Mouse (Mus musculus) layer of hippocampus, adult 9-10 months (tissue): ENCODE results near the gene Slc7a5.

Source experiments
- DNase-seq: peaks from one replicate; pipeline ENCODE4 v3.0.0; 2022; ENCODE audit warnings: low spot score

Slc7a5 gene

GRCm38 (mm10) chr8:121935341-121936294 lies 28.1 kb upstream of the Slc7a5 start:
- no peak for DNase-seq

- DNase-seq, result no peak
Observed at GRCm38 (mm10) chr8:121934923-121935322, 27.4 kb upstream of the Slc7a5 start.

GRCm38 (mm10) chr8:121934506-121934905 lies 27.0 kb upstream of the Slc7a5 start:
- DNase-seq, result no peak

GRCm38 (mm10) chr8:121932668-121933520 lies 25.4 kb upstream of the Slc7a5 start:
- DNase-seq, result no peak

GRCm38 (mm10) chr8:121932026-121932667 lies 24.7 kb upstream of the Slc7a5 start:
- DNase-seq, result no peak

- no peak for DNase-seq
Observed at GRCm38 (mm10) chr8:121931571-121931970, 24.1 kb upstream of the Slc7a5 start.

- no peak for DNase-seq
Observed at GRCm38 (mm10) chr8:121930047-121930446, 22.6 kb upstream of the Slc7a5 start.

GRCm38 (mm10) chr8:121927316-121927715 lies 19.8 kb upstream of the Slc7a5 start:
- no peak for DNase-seq

- DNase-seq, result no peak
Observed at GRCm38 (mm10) chr8:121926266-121926665, 18.8 kb upstream of the Slc7a5 start.

- DNase-seq, result peak; percentile 74
Observed at GRCm38 (mm10) chr8:121925624-121926023, 18.1 kb upstream of the Slc7a5 start.

- no peak for DNase-seq
Observed at GRCm38 (mm10) chr8:121924681-121925080, 17.2 kb upstream of the Slc7a5 start.

GRCm38 (mm10) chr8:121922101-121922500 lies 14.6 kb upstream of the Slc7a5 start:
- no peak for DNase-seq

GRCm38 (mm10) chr8:121921582-121921981 lies 14.1 kb upstream of the Slc7a5 start:
- no peak for DNase-seq

GRCm38 (mm10) chr8:121919731-121920130 lies 12.2 kb upstream of the Slc7a5 start:
- no peak for DNase-seq

- no peak for DNase-seq
Observed at GRCm38 (mm10) chr8:121919158-121919557, 11.7 kb upstream of the Slc7a5 start.

GRCm38 (mm10) chr8:121913378-121913777 lies 5.9 kb upstream of the Slc7a5 start:
- no peak for DNase-seq

- no peak for DNase-seq
Observed at GRCm38 (mm10) chr8:121912831-121913230, 5.3 kb upstream of the Slc7a5 start.

GRCm38 (mm10) chr8:121911987-121912386 lies 4.5 kb upstream of the Slc7a5 start:
- no peak for DNase-seq

- no peak for DNase-seq
Observed at GRCm38 (mm10) chr8:121911400-121911799, 3.9 kb upstream of the Slc7a5 start.

GRCm38 (mm10) chr8:121909663-121910062 lies 2.2 kb upstream of the Slc7a5 start:
- DNase-seq, result no peak

GRCm38 (mm10) chr8:121909148-121909541 lies 1.7 kb upstream of the Slc7a5 start:
- no peak for DNase-seq
